In genomic region chr11:20631941-20632618, GRCm38 (mm10) we compare ENCODE assay signal across 7 mouse cellular contexts.
DNase-seq lines count a peak whose midpoint lies in the region; ATAC-seq lines count a peak whose summit lies in the region.

No protein-coding gene starts in this region.

- peak overlapping the region; percentile 90 for H3K4me3 ChIP-seq in embryonic facial prominence, embryonic 14.5 days (ENCODE audit: low read depth, low read length)
- H3K4me3 ChIP-seq in limb, embryonic 13.5 days = peak overlapping the region; percentile 73
- peak overlapping the region; percentile 74 for H3K4me3 ChIP-seq in midbrain, embryonic 15.5 days

- no peaks in the 10 kb centered on the region for H3K9me3 ChIP-seq in embryonic facial prominence, embryonic 14.5 days (ENCODE audit: control insufficient read depth, low read length)
- H3K9me3 ChIP-seq in limb, embryonic 13.5 days = no peaks in the 10 kb centered on the region
- H3K9me3 ChIP-seq in midbrain, embryonic 15.5 days = no peaks in the 10 kb centered on the region

- H3K4me1 ChIP-seq in embryonic facial prominence, embryonic 14.5 days (ENCODE audit: control insufficient read depth, insufficient read depth, low read length) = peaks cover 15% of the 10 kb centered on the region
- peaks cover 42% of the 10 kb centered on the region for H3K4me1 ChIP-seq in limb, embryonic 13.5 days
- peaks cover 25% of the 10 kb centered on the region for H3K4me1 ChIP-seq in midbrain, embryonic 15.5 days

- 2% methylated on average over 23 of the region's 67 CpGs for whole genome bisulfite sequencing in embryonic facial prominence, embryonic 14.5 days
- WGBS in limb, embryonic 13.5 days = 2% methylated on average over 61 of the region's 67 CpGs
- WGBS in midbrain, embryonic 15.5 days = under 1% methylated on average over 65 of the region's 67 CpGs

- ATAC-seq in CD4-positive, CD25-positive, alpha-beta regulatory T cell, adult 4 months = peak; percentile 63
- peak; percentile 95 for ATAC-seq in embryonic facial prominence, embryonic 14.5 days (ENCODE audit: low read depth)
- ATAC-seq in limb, embryonic 13.5 days (ENCODE audit: low FRiP score, low read depth) = peak; percentile 93
- ATAC-seq in midbrain, embryonic 15.5 days (replicated peaks) = peak; percentile 95

- peak overlapping the region; percentile 60 for H3K4me2 ChIP-seq in embryonic facial prominence, embryonic 14.5 days (ENCODE audit: low read depth, low read length)
- peak overlapping the region; percentile 82 for H3K4me2 ChIP-seq in limb, embryonic 13.5 days (replicated peaks)
- H3K4me2 ChIP-seq in midbrain, embryonic 15.5 days = peak overlapping the region; percentile 76

- H3K27me3 ChIP-seq in embryonic facial prominence, embryonic 14.5 days (replicated peaks; ENCODE audit: control insufficient read depth, insufficient read depth, low read length) = no peaks in the 10 kb centered on the region
- H3K27me3 ChIP-seq in limb, embryonic 13.5 days = no peaks in the 10 kb centered on the region
- H3K27me3 ChIP-seq in midbrain, embryonic 15.5 days (replicated peaks) = no peaks in the 10 kb centered on the region

- peak; percentile 92 for DNase-seq in Muller cell, postnatal 12 days (ENCODE audit: inconsistent ontology term)
- DNase-seq in embryonic facial prominence, embryonic 14.5 days (ENCODE audit: low spot score) = peak; percentile 83
- DNase-seq in heart, postnatal 4 days = peak; percentile 82
- DNase-seq in spleen, postnatal 36 days (ENCODE audit: low spot score in 2 of 2) = peak; percentile 65 to 76

- H3K36me3 ChIP-seq in embryonic facial prominence, embryonic 14.5 days (ENCODE audit: control insufficient read depth, insufficient read depth, low read length) = no peaks in the 10 kb centered on the region
- no peaks in the 10 kb centered on the region for H3K36me3 ChIP-seq in limb, embryonic 13.5 days
- no peaks in the 10 kb centered on the region for H3K36me3 ChIP-seq in midbrain, embryonic 15.5 days (replicated peaks)

- H3K9ac ChIP-seq in embryonic facial prominence, embryonic 14.5 days (ENCODE audit: low read depth, low read length) = peak overlapping the region; percentile 95
- peak overlapping the region; percentile 83 for H3K9ac ChIP-seq in limb, embryonic 13.5 days
- H3K9ac ChIP-seq in midbrain, embryonic 15.5 days = peak overlapping the region; percentile 73

- peak overlapping the region; percentile 98 for H3K27ac ChIP-seq in embryonic facial prominence, embryonic 14.5 days (replicated peaks; ENCODE audit: low read depth, low read length)
- peak overlapping the region; percentile 97 for H3K27ac ChIP-seq in limb, embryonic 13.5 days
- H3K27ac ChIP-seq in midbrain, embryonic 15.5 days = peak overlapping the region; percentile 89

Comparison
In these comparisons a context has a peak if more than half of its experiments do, and no peak if none do; other contexts are left out.
1. Peak in every context shown above with its lines: DNase-seq, ATAC-seq, H3K4me3 ChIP-seq and H3K27ac ChIP-seq.